Mouse (Mus musculus) midbrain, embryonic 11.5 days (tissue): ENCODE data around the gene Clpb. TPM values are rescaled to one million over a fixed set of nuclear protein-coding genes. Genes with fewer than 3 reads are reported as not detected.
"Not testable (repeated sequence)": the region's sequence is repeated elsewhere in the genome, so short reads cannot be mapped to it uniquely, and the experiment has no call there.

Experiments used
- ATAC-seq: fragments of 200-750 bp; cut with Nextera tagmentation; 2 replicates; pipeline ENCODE4 v1.8.0; 2017; ENCODE audit warnings: moderate TSS enrichment, moderate library complexity; ENCODE audit not compliant: low FRiP score
- DNase-seq: peaks from one replicate; pipeline ENCODE4 v3.0.0; 2015; ENCODE audit warnings: low spot score; ENCODE audit errors: missing footprints
- H3K27ac ChIP-seq: fragments of 300-500 bp; sonication (generic); 2 replicates; pipeline ENCODE4 v1.5.1; 2014; ENCODE audit warnings: low read depth, low read length
- H3K27me3 ChIP-seq: fragments of 300-500 bp; sonication (generic); 2 replicates; pipeline ENCODE4 v1.6.1; 2014; ENCODE audit warnings: mild to moderate bottlenecking, low read length, moderate library complexity, mixed read lengths; ENCODE audit not compliant: control insufficient read depth, insufficient read depth
- H3K36me3 ChIP-seq: fragments of 300-500 bp; sonication (generic); 2 replicates; pipeline ENCODE4 v1.6.1; 2014; ENCODE audit warnings: mild to moderate bottlenecking, low read length, moderate library complexity, mixed read lengths; ENCODE audit not compliant: control insufficient read depth, insufficient read depth
- H3K4me1 ChIP-seq: fragments of 300-500 bp; sonication (generic); 2 replicates; pipeline ENCODE4 v1.6.1; 2014; ENCODE audit warnings: low read length; ENCODE audit not compliant: control insufficient read depth, insufficient read depth
- H3K4me2 ChIP-seq: fragments of 300-500 bp; sonication (generic); 2 replicates; pipeline ENCODE4 v1.6.1; 2014; ENCODE audit warnings: mild to moderate bottlenecking, moderate library complexity
- H3K4me3 ChIP-seq: fragments of 300-500 bp; sonication (generic); 2 replicates; pipeline ENCODE4 v1.5.1; 2014; ENCODE audit warnings: low read depth, low read length
- H3K9ac ChIP-seq: fragments of 300-500 bp; sonication (generic); 2 replicates; pipeline ENCODE4 v1.6.1; 2014; ENCODE audit warnings: low read length
- H3K9me3 ChIP-seq: fragments of 300-500 bp; sonication (generic); 2 replicates; pipeline ENCODE4 v1.6.1; 2016; ENCODE audit warnings: low read length; ENCODE audit not compliant: control insufficient read depth
- WGBS: fragments of 180-500 bp; shearing (Covaris S2); extraction: QIAGEN DNeasy Blood & Tissue Kit; methylation state at CpG from one replicate; pipeline ENCODE4 v1.1.7; 2014; 5-methylcytosine and 5-hydroxymethylcytosine counted together
- polyA plus RNA-seq: library from polyadenylated mRNA; unstranded; fragments of >200 nt; fragmentation: Nextera tagmentation; extraction: Ambion mirVana; gene quantifications from 2 replicates; pipeline ENCODE4 v1.2.1, GENCODE M21; 2014

The Clpb gene
- 33.6 and 38.8 TPM in 2 replicates for polyA plus RNA-seq

DNA sequence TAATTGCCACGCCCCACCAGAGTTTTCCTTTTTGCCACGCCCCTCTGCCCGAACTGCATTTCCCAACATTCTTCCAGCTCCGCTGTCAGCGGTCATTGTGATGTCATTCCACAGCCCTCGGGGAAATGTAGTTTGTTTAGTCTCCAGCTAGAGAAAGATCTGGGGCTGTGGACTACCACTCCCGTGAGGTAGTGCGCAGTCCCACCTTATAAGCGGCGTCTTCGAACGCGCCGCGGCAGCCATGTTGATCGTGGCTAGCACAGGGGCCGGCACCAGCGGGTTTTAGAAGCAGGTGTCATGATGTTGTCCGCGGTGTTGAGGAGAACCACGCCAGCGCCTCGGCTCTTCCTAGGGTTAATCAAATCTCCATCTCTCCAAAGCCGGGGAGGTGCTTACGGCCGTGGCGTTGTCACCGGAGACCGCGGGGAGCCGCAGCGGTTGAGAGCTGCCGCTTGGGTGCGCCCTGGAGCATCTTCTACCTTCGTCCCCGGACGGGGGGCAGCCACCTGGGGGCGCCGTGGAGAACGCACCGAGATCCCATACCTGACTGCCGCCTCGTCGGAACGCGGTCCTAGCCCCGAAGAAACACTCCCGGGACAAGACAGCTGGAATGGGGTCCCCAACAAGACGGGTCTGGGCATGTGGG is at the start of gene Clpb:
Gene Clpb, plus strand, starts transcription at position 120 of the 646 bp plus-strand sequence.
- ATAC-seq (peak; percentile 98), DNase-seq (peak; percentile 98)
- Histone ChIP-seq H3K36me3 (no peaks in the 10 kb centered on the region), H3K9ac (peak within 1 kb of the TSS; percentile 59), H3K4me2 (peak within 1 kb of the TSS; percentile 44), H3K9me3 (no peaks in the 10 kb centered on the region), H3K4me3 (peak within 1 kb of the TSS; percentile 66), H3K4me1 (peaks cover 13% of the 10 kb centered on the region), H3K27me3 (no peaks in the 10 kb centered on the region), H3K27ac (no peak within 1 kb of the TSS)
- 1% methylated on average over 49 of the region's 49 CpGs for WGBS

DNA sequence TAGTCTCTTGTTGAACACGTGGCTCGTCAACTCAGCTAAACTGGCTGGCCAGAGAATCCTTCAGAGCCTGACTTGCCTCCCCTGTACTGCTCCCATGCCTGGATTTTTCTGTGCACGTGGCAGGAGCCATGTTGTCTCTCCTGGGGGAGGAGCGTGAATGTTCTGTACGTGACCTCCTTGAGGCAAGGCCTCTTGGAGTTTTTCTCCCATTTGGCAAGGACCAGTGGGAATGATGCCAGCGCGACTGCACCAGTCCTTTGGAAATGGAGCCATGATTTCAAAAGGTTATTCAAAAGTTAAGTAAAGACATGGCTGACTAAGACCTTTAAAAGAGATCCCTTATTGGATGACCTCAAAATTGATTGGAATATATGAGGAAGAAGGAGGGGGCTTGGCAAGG is 48.0 kb upstream of the Clpb start:
- Histone ChIP-seq H3K27me3 (no peaks in the 10 kb centered on the region), H3K4me3 (no peak overlapping the region), H3K4me1 (no peaks in the 10 kb centered on the region), H3K9me3 (no peaks in the 10 kb centered on the region), H3K9ac (no peak overlapping the region), H3K27ac (no peak overlapping the region), H3K4me2 (no peak overlapping the region), H3K36me3 (no peaks in the 10 kb centered on the region)
- DNase-seq (no peak), ATAC-seq (no peak)
- WGBS: 83% methylated on average over 7 of the region's 7 CpGs

DNA sequence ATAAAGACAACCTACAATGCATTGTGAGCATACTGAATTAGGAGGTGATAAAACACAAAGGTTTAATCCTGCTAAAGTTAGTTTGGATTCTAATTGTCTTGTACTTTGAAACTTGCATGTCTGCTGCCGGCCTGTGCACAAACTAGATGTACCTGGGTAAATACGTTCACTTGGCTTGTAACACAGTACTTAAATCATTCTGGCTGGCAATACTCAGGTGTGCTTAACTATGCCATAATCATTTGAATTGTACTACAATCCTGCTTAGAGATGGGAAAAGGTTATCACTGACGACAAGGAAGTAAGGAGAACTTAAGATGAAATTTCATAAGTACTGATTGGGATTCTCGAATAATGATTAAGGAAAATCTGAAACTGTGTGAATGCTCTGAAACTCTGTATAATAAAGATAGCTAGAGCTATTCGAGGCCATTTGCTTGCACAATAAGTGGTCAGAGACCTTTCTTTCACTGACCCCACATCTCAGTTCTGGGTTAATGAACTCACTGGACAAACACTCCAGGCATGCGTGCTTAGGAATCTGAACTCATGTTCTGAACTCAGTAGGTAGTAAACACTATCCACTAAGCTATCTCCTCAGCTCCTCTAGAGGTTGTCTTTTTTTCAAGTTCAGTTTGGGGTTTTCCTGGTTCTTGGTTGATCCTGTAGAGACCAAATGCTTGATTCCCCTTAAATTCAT is 47.1 kb upstream of the Clpb start:
- H3K27me3 ChIP-seq: no peaks in the 10 kb centered on the region
- no peak overlapping the region for H3K27ac ChIP-seq
- no peaks in the 10 kb centered on the region for H3K9me3 ChIP-seq
- DNase-seq (no peak), ATAC-seq (no peak)
- WGBS: 85% methylated on average over 6 of the region's 6 CpGs
- H3K4me1 ChIP-seq: no peaks in the 10 kb centered on the region
- no peaks in the 10 kb centered on the region for H3K36me3 ChIP-seq
- H3K4me3 ChIP-seq: no peak overlapping the region
- H3K4me2 ChIP-seq: no peak overlapping the region
- no peak overlapping the region for H3K9ac ChIP-seq

DNA sequence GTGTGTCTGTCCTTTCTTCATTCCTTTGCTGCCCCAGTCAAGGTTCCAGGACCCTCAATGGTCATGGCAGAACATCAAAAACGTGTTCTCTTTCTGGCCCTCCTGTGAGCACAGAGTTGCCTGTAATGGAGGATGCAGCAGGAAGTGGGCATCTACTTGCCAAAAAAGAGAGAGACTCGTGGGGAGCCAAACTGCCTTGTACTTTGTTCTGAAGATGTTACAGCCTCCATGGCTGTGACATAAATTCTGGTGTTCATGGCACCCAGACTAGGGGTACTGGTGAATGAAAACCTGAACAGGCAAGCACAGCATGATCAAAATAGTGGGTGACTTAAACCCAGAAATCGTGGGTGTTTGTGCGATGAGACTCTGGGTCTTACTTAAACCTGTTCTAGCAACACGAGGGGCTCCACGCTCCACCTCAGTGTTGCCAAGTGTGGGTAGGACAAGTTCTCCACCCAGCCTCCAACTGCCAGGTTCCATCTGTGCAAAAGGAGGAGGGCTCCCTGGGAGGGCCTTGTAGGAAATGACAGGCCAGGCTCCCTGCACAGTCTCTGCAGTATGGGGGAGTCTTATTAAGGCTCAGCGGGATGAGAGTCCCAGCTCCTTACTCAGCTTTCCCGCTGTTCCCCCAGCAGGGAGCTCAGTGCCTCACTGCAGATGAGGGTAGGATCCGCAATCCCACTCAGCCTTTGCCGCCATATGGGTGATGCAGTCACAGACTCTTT is 45.8 kb upstream of the Clpb start:
- Histone ChIP-seq H3K4me1 (no peaks in the 10 kb centered on the region), H3K36me3 (no peaks in the 10 kb centered on the region), H3K27ac (no peak overlapping the region), H3K27me3 (no peaks in the 10 kb centered on the region), H3K4me3 (no peak overlapping the region), H3K4me2 (no peak overlapping the region), H3K9me3 (no peaks in the 10 kb centered on the region), H3K9ac (no peak overlapping the region)
- 70% methylated on average over 10 of the region's 10 CpGs for WGBS
- DNase-seq (no peak), ATAC-seq (no peak)

DNA sequence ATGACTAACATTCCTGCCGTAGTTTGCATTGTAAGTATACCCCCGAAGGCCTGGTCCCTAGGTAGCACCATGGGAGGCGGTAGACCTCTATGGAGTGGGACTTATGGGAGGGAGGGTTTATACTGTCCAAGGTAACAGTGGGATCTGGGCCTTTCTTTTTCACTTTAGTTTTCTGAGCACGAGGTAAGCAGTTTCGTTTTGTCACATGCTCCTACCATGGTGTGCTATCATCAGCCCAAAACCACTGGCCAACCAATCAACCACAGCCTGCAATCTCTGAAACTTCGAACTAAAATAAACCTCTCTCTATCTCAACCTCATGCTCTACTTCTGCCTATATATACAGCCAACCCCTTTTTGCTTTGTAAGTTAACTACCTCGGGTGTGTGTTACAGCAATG is 45.2 kb upstream of the Clpb start:
- DNase-seq (no peak), ATAC-seq (no peak)
- H3K36me3 ChIP-seq: no peaks in the 10 kb centered on the region
- peaks cover 2% of the 10 kb centered on the region; the same call in 1 of the 2 replicates for H3K4me1 ChIP-seq
- WGBS: 83% methylated on average over 7 of the region's 7 CpGs
- H3K9me3 ChIP-seq: no peaks in the 10 kb centered on the region
- H3K27ac ChIP-seq: no peak overlapping the region
- H3K27me3 ChIP-seq: no peaks in the 10 kb centered on the region
- H3K4me2 ChIP-seq: no peak overlapping the region
- no peak overlapping the region for H3K9ac ChIP-seq
- H3K4me3 ChIP-seq: no peak overlapping the region

DNA sequence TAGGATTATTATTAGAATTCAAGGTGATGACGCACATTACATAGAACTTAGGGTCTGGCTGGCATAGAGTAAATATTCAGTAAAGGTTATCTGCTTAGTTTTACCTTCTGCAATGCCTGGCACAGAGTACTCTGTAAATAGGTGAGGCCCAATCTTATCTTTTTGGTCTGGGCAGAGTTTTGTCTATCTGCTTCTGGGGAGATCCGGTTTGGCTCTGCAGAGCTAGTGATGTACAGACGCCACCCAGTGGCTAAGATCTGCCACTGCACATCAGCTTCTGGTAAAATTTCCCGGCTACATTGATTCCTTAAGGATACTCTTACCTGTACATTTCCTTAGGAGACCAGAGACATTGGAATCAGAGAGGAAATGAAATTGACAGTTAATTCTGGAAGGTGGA is 43.1 kb upstream of the Clpb start:
- no peak overlapping the region for H3K27ac ChIP-seq
- no peaks in the 10 kb centered on the region for H3K36me3 ChIP-seq
- DNase-seq (peak; percentile 91), ATAC-seq (no peak)
- H3K4me1 ChIP-seq: peaks cover 2% of the 10 kb centered on the region; the same call in 1 of the 2 replicates
- 27% methylated on average over 4 of the region's 4 CpGs for WGBS
- no peaks in the 10 kb centered on the region for H3K9me3 ChIP-seq
- no peaks in the 10 kb centered on the region for H3K27me3 ChIP-seq
- no peak overlapping the region for H3K9ac ChIP-seq
- H3K4me2 ChIP-seq: no peak overlapping the region
- no peak overlapping the region for H3K4me3 ChIP-seq

DNA sequence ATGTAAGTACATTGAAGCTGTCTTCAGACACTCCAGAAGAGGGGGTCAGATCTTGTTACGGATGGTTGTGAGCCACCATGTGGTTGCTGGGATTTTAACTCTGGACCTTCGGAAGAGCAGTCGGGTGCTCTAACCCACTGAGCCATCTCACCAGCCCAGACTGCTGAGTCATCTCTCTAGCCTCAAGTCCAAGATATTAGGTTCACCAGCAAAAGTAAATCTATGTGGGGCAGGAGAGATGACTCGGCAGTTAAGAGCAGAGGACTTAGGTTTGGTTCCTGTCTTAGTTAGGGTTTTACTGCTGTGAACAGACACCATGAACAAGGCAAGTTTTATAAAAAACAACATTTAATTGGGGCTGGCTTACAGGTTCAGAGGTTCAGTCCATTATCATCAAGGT is 41.6 kb upstream of the Clpb start:
- not testable (repeated sequence) for H3K27ac ChIP-seq, H3K4me2 ChIP-seq, H3K4me3 ChIP-seq, H3K9me3 ChIP-seq, H3K27me3 ChIP-seq, DNase-seq, ATAC-seq, H3K36me3 ChIP-seq, H3K4me1 ChIP-seq, H3K9ac ChIP-seq
- WGBS: 76% methylated on average over 4 of the region's 4 CpGs

DNA sequence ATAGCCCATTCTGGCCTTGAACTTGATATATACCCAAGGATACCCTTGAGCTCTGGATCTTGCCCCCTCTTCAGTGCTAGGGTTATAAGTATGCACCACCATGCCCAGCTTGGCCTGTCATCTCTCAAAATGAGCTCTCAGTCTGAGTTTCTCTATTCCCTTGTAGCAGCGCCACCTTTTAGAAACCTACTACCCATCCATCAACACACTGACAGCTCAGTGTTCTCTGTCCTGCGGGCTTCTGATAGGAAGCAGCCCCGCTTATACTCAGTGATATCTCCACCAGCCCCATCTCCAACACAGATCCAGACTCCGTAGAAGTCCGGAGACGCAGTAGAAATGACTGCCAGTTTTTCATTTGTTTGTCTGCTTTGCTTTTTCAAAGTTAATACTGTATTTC is 39.1 kb upstream of the Clpb start:
- Histone ChIP-seq H3K36me3 (no peaks in the 10 kb centered on the region), H3K27ac (no peak overlapping the region), H3K27me3 (no peaks in the 10 kb centered on the region), H3K4me3 (no peak overlapping the region), H3K9me3 (no peaks in the 10 kb centered on the region), H3K4me2 (no peak overlapping the region), H3K9ac (no peak overlapping the region), H3K4me1 (peaks cover 2% of the 10 kb centered on the region; the same call in 1 of the 2 replicates)
- 88% methylated on average over 6 of the region's 6 CpGs for WGBS
- DNase-seq: no peak
- no peak for ATAC-seq

DNA sequence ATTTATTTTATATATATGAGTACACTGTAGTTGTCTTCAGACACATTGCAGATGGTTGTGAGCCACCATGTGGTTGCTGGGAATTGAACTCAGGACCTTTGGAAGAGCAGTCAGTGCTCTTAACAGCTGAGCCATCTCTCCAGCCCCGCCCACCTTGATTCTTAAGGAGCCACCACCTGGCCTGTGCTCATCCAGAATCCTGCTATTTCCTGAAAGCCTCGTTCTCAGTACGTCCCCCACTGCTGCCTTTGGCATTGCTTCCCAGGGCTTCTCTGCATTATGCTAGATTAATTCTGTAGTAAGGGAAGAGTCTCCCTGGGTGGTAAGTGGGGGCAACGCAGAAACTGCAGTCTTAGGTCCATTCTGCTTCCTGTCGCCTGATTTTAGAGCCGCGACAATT is 36.3 kb upstream of the Clpb start:
- not testable (repeated sequence) for H3K36me3 ChIP-seq, H3K9ac ChIP-seq, H3K4me2 ChIP-seq, H3K4me3 ChIP-seq, DNase-seq, H3K9me3 ChIP-seq, ATAC-seq, H3K4me1 ChIP-seq, H3K27ac ChIP-seq, H3K27me3 ChIP-seq
- 78% methylated on average over 7 of the region's 7 CpGs for WGBS
